Mouse (Mus musculus) spleen, adult 2 months (tissue): ENCODE measurements around the gene Glipr1. TPM values are rescaled to one million over a fixed set of nuclear protein-coding genes. Genes with fewer than 3 reads are reported as not detected.

Source experiments
- DNase-seq, 2 experiments: peaks; one replicate each; pipeline versions ENCODE4 v3.0.0 to v3.0.0-alpha.2; 2012 to 2021; ENCODE audit warnings: low spot score in 2 of 2, low read depth in 1 of 2
- H3K27ac ChIP-seq: fragments of 200-500 bp; 2 replicates; pipeline ENCODE4 v1.5.1; 2012; ENCODE audit warnings: low read length, inconsistent platforms; ENCODE audit not compliant: insufficient read depth
- H3K27me3 ChIP-seq: fragments of 200-500 bp; 2 replicates; pipeline ENCODE4 v1.6.1; 2012; ENCODE audit warnings: mild to moderate bottlenecking, moderate library complexity, low read length, inconsistent platforms; ENCODE audit not compliant: control insufficient read depth, insufficient read depth
- H3K36me3 ChIP-seq: fragments of 200-500 bp; 2 replicates; pipeline ENCODE4 v1.6.1; 2012; ENCODE audit warnings: mild to moderate bottlenecking, low read length, inconsistent platforms; ENCODE audit not compliant: control insufficient read depth, insufficient read depth
- H3K4me1 ChIP-seq: fragments of 200-500 bp; 2 replicates; pipeline ENCODE4 v1.6.1; 2011; ENCODE audit warnings: inconsistent platforms; ENCODE audit not compliant: control insufficient read depth, insufficient read depth, insufficient read length
- H3K4me3 ChIP-seq: fragments of 200-500 bp; 2 replicates; pipeline ENCODE4 v1.5.1; 2011; ENCODE audit warnings: mild to moderate bottlenecking, inconsistent platforms; ENCODE audit not compliant: insufficient read depth, insufficient read length; ENCODE audit errors: extremely low read depth
- CTCF ChIP-seq: fragments of 200-500 bp; IDR thresholded peaks from 2 replicates; pipeline ENCODE4 v1.5.1; 2011; ENCODE audit warnings: mild to moderate bottlenecking, inconsistent platforms; ENCODE audit not compliant: insufficient read depth, insufficient read length, insufficient replicate concordance; ENCODE audit errors: extremely low read depth
- POLR2A ChIP-seq: fragments of 200-500 bp; IDR thresholded peaks from 2 replicates; pipeline ENCODE4 v1.6.1; 2011; ENCODE audit warnings: low read depth, low read length, inconsistent platforms
- WGBS: fragments of 180-500 bp; shearing (Covaris S2); methylation state at CpG from one replicate; pipeline ENCODE4 v1.1.7; 2018; 5-methylcytosine and 5-hydroxymethylcytosine counted together
- polyA plus RNA-seq: library from polyadenylated mRNA; depleted of rRNA; stranded (reverse); fragments of >200 nt; gene quantifications from 2 replicates; pipeline ENCODE4 v1.2.3, GENCODE M21; 2012

Glipr1 gene
- polyA plus RNA-seq, 1 experiment, result 30.3 TPM

- no peak overlapping the region for H3K4me3 ChIP-seq
- no peaks in the 10 kb centered on the region for H3K27me3 ChIP-seq
- H3K36me3 ChIP-seq, result no peaks in the 10 kb centered on the region
- no peak for TF ChIP-seq POLR2A
- TF ChIP-seq CTCF, result no peak
- H3K27ac ChIP-seq, result no peak overlapping the region
- no peak for DNase-seq
- H3K4me1 ChIP-seq, result no peaks in the 10 kb centered on the region
- WGBS, result 67% methylated on average over 4 of the region's 4 CpGs
Observed at GRCm38 (mm10) chr10:111966394-111966793, 36.0 kb downstream of the Glipr1 start.

- no peak overlapping the region for H3K27ac ChIP-seq
Observed at GRCm38 (mm10) chr10:111960459-111960858, 42.0 kb downstream of the Glipr1 start.

GRCm38 (mm10) chr10:111959353-111959752 lies 43.1 kb downstream of the Glipr1 start:
- no peaks in the 10 kb centered on the region for H3K27me3 ChIP-seq
- H3K36me3 ChIP-seq, result no peaks in the 10 kb centered on the region
- no peak overlapping the region for H3K4me3 ChIP-seq
- DNase-seq, result no peak
- H3K27ac ChIP-seq, result no peak overlapping the region
- TF ChIP-seq POLR2A, result no peak
- no peak for TF ChIP-seq CTCF
- 67% methylated on average over 2 of the region's 2 CpGs for WGBS
- H3K4me1 ChIP-seq, result no peaks in the 10 kb centered on the region

More at GRCm38 (mm10) chr10:111960459-111960858, 42.0 kb downstream of the Glipr1 start:
- TF ChIP-seq CTCF (no peak), POLR2A (no peak)
- Histone ChIP-seq H3K4me1 (no peaks in the 10 kb centered on the region), H3K36me3 (no peaks in the 10 kb centered on the region), H3K27me3 (no peaks in the 10 kb centered on the region), H3K4me3 (no peak overlapping the region)
- DNase-seq, result no peak
- 52% methylated on average over 6 of the region's 6 CpGs for WGBS

- no peak for DNase-seq
- Histone ChIP-seq H3K4me3 (no peak overlapping the region), H3K4me1 (no peaks in the 10 kb centered on the region), H3K27ac (no peak overlapping the region), H3K36me3 (no peaks in the 10 kb centered on the region), H3K27me3 (no peaks in the 10 kb centered on the region)
- WGBS, result 38% methylated on average over 4 of the region's 4 CpGs
- no peak for TF ChIP-seq CTCF
- no peak for TF ChIP-seq POLR2A
Observed at GRCm38 (mm10) chr10:111958046-111958421, 44.4 kb downstream of the Glipr1 start.

GRCm38 (mm10) chr10:111957271-111958045 lies 45.0 kb downstream of the Glipr1 start:
- H3K27ac ChIP-seq, result no peak overlapping the region
- peak; percentile 36 to 43 for DNase-seq
- no peaks in the 10 kb centered on the region for H3K36me3 ChIP-seq
- H3K4me3 ChIP-seq, result no peak overlapping the region
- H3K4me1 ChIP-seq, result no peaks in the 10 kb centered on the region
- no peaks in the 10 kb centered on the region for H3K27me3 ChIP-seq
- WGBS, result 69% methylated on average over 10 of the region's 10 CpGs
- no peak for TF ChIP-seq CTCF
- TF ChIP-seq POLR2A, result no peak

- no peak for DNase-seq
- H3K27ac ChIP-seq, result no peak overlapping the region
- no peaks in the 10 kb centered on the region for H3K36me3 ChIP-seq
- no peak overlapping the region for H3K4me3 ChIP-seq
- TF ChIP-seq CTCF, result no peak
- TF ChIP-seq POLR2A, result no peak
- no peaks in the 10 kb centered on the region for H3K4me1 ChIP-seq
- 92% methylated on average over 2 of the region's 2 CpGs for WGBS
- no peaks in the 10 kb centered on the region for H3K27me3 ChIP-seq
Observed at GRCm38 (mm10) chr10:111955836-111956235, 46.6 kb downstream of the Glipr1 start.

- no peak overlapping the region for H3K27ac ChIP-seq
- WGBS, result 70% methylated on average over 4 of the region's 4 CpGs
Observed at GRCm38 (mm10) chr10:111949008-111949407, 53.4 kb downstream of the Glipr1 start.

More at GRCm38 (mm10) chr10:111949008-111949407, 53.4 kb downstream of the Glipr1 start:
- H3K36me3 ChIP-seq, result no peaks in the 10 kb centered on the region
- H3K4me1 ChIP-seq, result no peaks in the 10 kb centered on the region
- no peak for DNase-seq
- TF ChIP-seq POLR2A (no peak), CTCF (no peak)
- H3K4me3 ChIP-seq, result no peak overlapping the region
- H3K27me3 ChIP-seq, result no peaks in the 10 kb centered on the region
